Mouse (Mus musculus): ENCODE data around the gene Olfr204. TPM values are rescaled to one million over a fixed set of nuclear protein-coding genes. Genes with fewer than 3 reads are reported as not detected.
"Not testable (repeated sequence)": the region's sequence is repeated elsewhere in the genome, so short reads cannot be mapped to it uniquely, and the experiment has no call there.

The Olfr204 gene
- not detected for total RNA-seq (2021)

DNA sequence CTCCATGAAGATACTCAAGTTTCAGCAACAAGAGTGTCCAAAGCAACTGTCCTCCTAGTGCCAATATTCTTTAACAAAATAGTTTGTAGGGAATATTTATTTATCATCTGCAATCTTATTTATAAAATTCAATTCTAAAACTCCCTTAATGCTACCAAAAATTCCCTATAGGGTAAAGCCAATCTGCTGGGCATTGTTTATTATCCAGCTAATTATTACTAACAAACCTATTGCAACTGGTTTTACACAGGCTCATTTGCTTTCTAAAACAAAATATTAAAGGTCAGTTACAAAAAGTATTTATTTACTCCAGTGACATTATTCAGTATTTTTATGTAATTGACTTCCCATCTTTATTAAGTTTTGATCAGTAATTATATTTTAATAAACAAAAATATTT, at the start of gene Olfr204:
Gene Olfr204, minus strand, starts transcription at position 101 of the 400 bp plus-strand sequence.
- intact Hi-C loops (cut with DNase I): no loop called here
- DNase-seq: no peak

- intact Hi-C loops (cut with DNase I): no loop called here
- DNase-seq: no peak
Measured at GRCm38 (mm10) chr16:59363893-59364292, 45.8 kb upstream of the Olfr204 start, which contains the start of gene Olfr209. Gene Olfr209, minus strand, starts transcription at chr16:59363993.

DNA sequence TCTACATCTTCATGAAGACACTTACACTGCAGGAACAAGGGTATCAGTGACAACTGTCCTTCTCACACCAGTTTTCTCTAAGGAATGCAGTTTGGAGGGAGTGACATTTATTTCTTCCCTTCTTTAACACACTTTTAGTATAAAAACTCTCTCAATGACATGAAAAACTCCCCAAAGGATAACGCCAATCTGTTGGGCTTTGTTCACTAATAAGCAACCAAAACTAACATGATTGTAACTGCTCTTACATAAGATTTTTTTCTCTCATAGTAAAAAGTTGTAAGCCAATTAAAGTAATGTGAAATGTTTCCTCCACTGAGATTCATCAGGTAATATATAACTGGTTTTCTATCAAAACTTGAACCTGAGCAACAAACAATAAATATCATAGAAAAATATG, 31.1 kb upstream of the Olfr204 start, which contains the start of gene Olfr206:
Gene Olfr206, minus strand, starts transcription at position 101 of the 400 bp plus-strand sequence.
- intact Hi-C loops (cut with DNase I): no loop called here
- DNase-seq: no peak

DNA sequence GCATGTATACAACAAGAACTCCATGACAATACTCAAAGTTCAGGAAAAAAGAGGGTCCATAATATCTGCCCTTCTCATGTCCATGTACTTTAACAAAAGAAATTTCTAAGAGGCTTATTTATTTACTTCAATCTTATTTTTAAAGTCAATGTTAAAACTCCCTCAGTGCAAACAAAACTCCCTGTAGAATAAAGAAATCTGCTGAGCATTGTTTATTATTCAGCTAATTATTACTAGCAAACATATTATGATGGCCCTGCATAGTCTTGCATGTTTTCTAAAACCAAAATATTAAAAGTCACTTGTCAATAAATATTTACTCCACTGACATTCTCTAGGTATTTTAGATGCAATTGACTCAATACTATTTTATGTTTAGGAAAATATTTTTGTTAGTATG, 13.0 kb upstream of the Olfr204 start, which contains the start of gene Olfr205:
Gene Olfr205, minus strand, starts transcription at position 101 of the 400 bp plus-strand sequence.
- DNase-seq: no peak
- intact Hi-C loops (cut with DNase I): no loop called here

GRCm38 (mm10) chr16:59323262-59323661, 5.2 kb upstream of the Olfr204 start:
- DNase-seq; intact Hi-C loops (cut with DNase I): not testable (repeated sequence)

GRCm38 (mm10) chr16:59298581-59298980, 19.5 kb downstream of the Olfr204 start, which contains the start of gene Olfr203:
Gene Olfr203, plus strand, starts transcription at chr16:59298881.
- intact Hi-C loops (cut with DNase I): no loop called here
- DNase-seq: no peak

- DNase-seq; intact Hi-C loops (cut with DNase I): not testable (repeated sequence)
Measured at GRCm38 (mm10) chr16:59287576-59287975, 30.5 kb downstream of the Olfr204 start.

- intact Hi-C loops (cut with DNase I): no loop called here
- no peak for DNase-seq
Measured at GRCm38 (mm10) chr16:59286693-59287092, 31.4 kb downstream of the Olfr204 start, which contains the start of gene Olfr202. Gene Olfr202, minus strand, starts transcription at chr16:59286793.

- DNase-seq: no peak
- intact Hi-C loops (cut with DNase I): no loop called here
Measured at GRCm38 (mm10) chr16:59283476-59283875, 34.6 kb downstream of the Olfr204 start.

- DNase-seq: no peak
- intact Hi-C loops (cut with DNase I): no loop called here
Measured at GRCm38 (mm10) chr16:59280542-59280941, 37.5 kb downstream of the Olfr204 start.

- intact Hi-C loops (cut with DNase I): not testable (repeated sequence)
Measured at GRCm38 (mm10) chr16:59272532-59272931, 45.5 kb downstream of the Olfr204 start, which contains the start of gene Olfr201. Gene Olfr201, minus strand, starts transcription at chr16:59272632.

GRCm38 (mm10) chr16:59269097-59269496, 49.0 kb downstream of the Olfr204 start:
- intact Hi-C loops (cut with DNase I); DNase-seq: not testable (repeated sequence)

More at GRCm38 (mm10) chr16:59272532-59272931, 45.5 kb downstream of the Olfr204 start, which contains the start of gene Olfr201:
- DNase-seq: not testable (repeated sequence)

Other genes starting within 250 kb of the Olfr204 start
- not detected for gene Olfr190, start 240.2 kb downstream of the Olfr204 start, total RNA-seq (2021)
- gene Olfr191, start 228.4 kb downstream of the Olfr204 start, total RNA-seq (2021): not detected
- gene Olfr193, start 206.4 kb downstream of the Olfr204 start, total RNA-seq (2021): not detected
- gene Olfr194, start 197.2 kb downstream of the Olfr204 start, total RNA-seq (2021): not detected
- not detected for gene Olfr195, start 171.2 kb downstream of the Olfr204 start, total RNA-seq (2021)
- gene Olfr196, start 147.8 kb downstream of the Olfr204 start, total RNA-seq (2021): not detected
- gene Olfr198, start 114.7 kb downstream of the Olfr204 start, total RNA-seq (2021): not detected
- not detected for gene Olfr199, start 98.5 kb downstream of the Olfr204 start, total RNA-seq (2021)
- gene Olfr201, start 45.6 kb downstream of the Olfr204 start, total RNA-seq (2021): not detected
- not detected for gene Olfr202, start 31.5 kb downstream of the Olfr204 start, total RNA-seq (2021)
- gene Olfr203, start 19.4 kb downstream of the Olfr204 start, total RNA-seq (2021): not detected
- not detected for gene Olfr205, start 12.9 kb upstream of the Olfr204 start, total RNA-seq (2021)
- gene Olfr206, start 31.0 kb upstream of the Olfr204 start, total RNA-seq (2021): not detected
- gene Olfr209, start 45.7 kb upstream of the Olfr204 start, total RNA-seq (2021): not detected
- gene Gabrr3, start 89.1 kb upstream of the Olfr204 start, total RNA-seq (2021): not detected
- 10 to 100 TPM; 11.7 to 15.3 TPM for gene Riox2, start 153.5 kb upstream of the Olfr204 start, total RNA-seq (2021)

All from heart, postnatal 10 days (tissue).